Mouse (Mus musculus) lung, postnatal 36 days (tissue): Measurements from ENCODE around the gene Xbp1.
"Not testable (repeated sequence)": the region's sequence is repeated elsewhere in the genome, so short reads cannot be mapped to it uniquely, and the experiment has no call there.

Experiments used
- DNase-seq: peaks from one replicate; pipeline ENCODE4 v3.0.0; 2022; ENCODE audit warnings: mixed read lengths

Xbp1 gene

GRCm38 (mm10) chr11:5502351-5503051 lies 18.0 kb upstream of the Xbp1 start:
- peak; percentile 87 for DNase-seq

GRCm38 (mm10) chr11:5505856-5506575 lies 14.4 kb upstream of the Xbp1 start:
- peak; percentile 84 for DNase-seq

- DNase-seq, result no peak
These were observed 11.0 kb upstream of the Xbp1 start for GRCm38 (mm10) chr11:5509215-5510098.

- DNase-seq, result peak; percentile 58
These were observed 10.4 kb upstream of the Xbp1 start for GRCm38 (mm10) chr11:5510099-5510391.

GRCm38 (mm10) chr11:5510686-5511085 lies 9.8 kb upstream of the Xbp1 start:
- DNase-seq, result not testable (repeated sequence)

- DNase-seq, result peak; percentile 71
These were observed 8.2 kb upstream of the Xbp1 start for GRCm38 (mm10) chr11:5512099-5512725.

GRCm38 (mm10) chr11:5512961-5513360 lies 7.5 kb upstream of the Xbp1 start:
- DNase-seq, result no peak

GRCm38 (mm10) chr11:5514091-5514490 lies 6.4 kb upstream of the Xbp1 start:
- DNase-seq, result no peak

GRCm38 (mm10) chr11:5515196-5515595 lies 5.3 kb upstream of the Xbp1 start:
- DNase-seq, result no peak

- DNase-seq, result no peak
These were observed 4.8 kb upstream of the Xbp1 start for GRCm38 (mm10) chr11:5515655-5516054.

- no peak for DNase-seq
These were observed 4.3 kb upstream of the Xbp1 start for GRCm38 (mm10) chr11:5516151-5516550.

GRCm38 (mm10) chr11:5516617-5517016 lies 3.8 kb upstream of the Xbp1 start:
- DNase-seq, result no peak

GRCm38 (mm10) chr11:5517346-5517745 lies 3.1 kb upstream of the Xbp1 start:
- no peak for DNase-seq

GRCm38 (mm10) chr11:5519681-5520080 lies 778 bp upstream of the Xbp1 start:
- no peak for DNase-seq

GRCm38 (mm10) chr11:5521266-5521515 lies 732 bp downstream of the Xbp1 start:
- no peak for DNase-seq

GRCm38 (mm10) chr11:5521516-5522291 lies 1.2 kb downstream of the Xbp1 start:
- peak; percentile 94 for DNase-seq

GRCm38 (mm10) chr11:5522798-5523415 lies 2.4 kb downstream of the Xbp1 start:
- DNase-seq, result no peak

GRCm38 (mm10) chr11:5525418-5525817 lies 5.0 kb downstream of the Xbp1 start:
- DNase-seq, result no peak

- DNase-seq, result no peak
These were observed 6.3 kb downstream of the Xbp1 start for GRCm38 (mm10) chr11:5526573-5527439.

- DNase-seq, result no peak
These were observed 7.5 kb downstream of the Xbp1 start for GRCm38 (mm10) chr11:5527865-5528523.

- peak; percentile 54 for DNase-seq
These were observed 8.4 kb downstream of the Xbp1 start for GRCm38 (mm10) chr11:5528841-5529240.
